Mouse (Mus musculus) kidney, adult 9 months (tissue): ENCODE data around the gene Ifit3b.
A peak's percentile ranks its signal among the peaks of the same experiment; 100 is the strongest.
"Not testable (repeated sequence)": the region's sequence is repeated elsewhere in the genome, so short reads cannot be mapped to it uniquely, and the experiment has no call there.

ENCODE experiments used
- DNase-seq: peaks from one replicate; pipeline ENCODE4 v3.0.0; 2022

Gene Ifit3b

GRCm38 (mm10) chr19:34612243-34613001, 4.7 kb downstream of the Ifit3b start:
- not testable (repeated sequence) for DNase-seq

GRCm38 (mm10) chr19:34620871-34621270, 13.1 kb downstream of the Ifit3b start:
- DNase-seq: no peak

- DNase-seq: no peak
These were observed 16.0 kb downstream of the Ifit3b start for GRCm38 (mm10) chr19:34623781-34624180.

GRCm38 (mm10) chr19:34624663-34625062, 16.9 kb downstream of the Ifit3b start:
- no peak for DNase-seq

GRCm38 (mm10) chr19:34627496-34627895, 19.7 kb downstream of the Ifit3b start:
- no peak for DNase-seq

GRCm38 (mm10) chr19:34631487-34631886, 23.7 kb downstream of the Ifit3b start:
- no peak for DNase-seq

- DNase-seq: no peak
These were observed 25.7 kb downstream of the Ifit3b start for GRCm38 (mm10) chr19:34633484-34633883.

- peak; percentile 79 for DNase-seq
These were observed 29.3 kb downstream of the Ifit3b start for GRCm38 (mm10) chr19:34636933-34637557.

- peak; percentile 39 for DNase-seq
These were observed 32.9 kb downstream of the Ifit3b start, which contains the start of the genes Ifit1bl2 and Ifit1 for GRCm38 (mm10) chr19:34640623-34641022. TSS of gene Ifit1bl2 (minus strand) at chr19:34640743. TSS of gene Ifit1 (plus strand) at chr19:34640871.

GRCm38 (mm10) chr19:34642616-34643015, 34.8 kb downstream of the Ifit3b start:
- no peak for DNase-seq

GRCm38 (mm10) chr19:34647630-34648029, 39.9 kb downstream of the Ifit3b start:
- not testable (repeated sequence) for DNase-seq

- DNase-seq: no peak
These were observed 42.5 kb downstream of the Ifit3b start for GRCm38 (mm10) chr19:34650276-34650675.

GRCm38 (mm10) chr19:34650997-34651396, 43.2 kb downstream of the Ifit3b start:
- DNase-seq: no peak

GRCm38 (mm10) chr19:34655227-34655805, 47.5 kb downstream of the Ifit3b start:
- DNase-seq: no peak

- DNase-seq: no peak
These were observed 48.9 kb downstream of the Ifit3b start for GRCm38 (mm10) chr19:34656511-34657298.

- DNase-seq: peak; percentile 75
These were observed 54.3 kb downstream of the Ifit3b start for GRCm38 (mm10) chr19:34662067-34662507.

GRCm38 (mm10) chr19:34662740-34663139, 55.0 kb downstream of the Ifit3b start:
- no peak for DNase-seq
